Mouse (Mus musculus) embryonic stem cell, embryonic (primary cell): ENCODE measurements around the gene Cx3cr1.

Experiments
- CTCF ChIA-PET, 4 experiments: fragments of 300-600 bp in 2 of 4; fragments of 350-600 bp in 2 of 4; sonication (Branson Sonifier 250); formaldehyde crosslinking; loops; one replicate each; lab custom pipeline; 2022; ENCODE audit warnings: inconsistent platforms in 2 of 4; lab: Charles Lee
- POLR2A ChIA-PET, 4 experiments: fragments of 300-600 bp in 2 of 4; fragments of 350-600 bp in 2 of 4; sonication (Branson Sonifier 250); formaldehyde crosslinking; loops; one replicate each; lab custom pipeline; 2022; ENCODE audit warnings: antibody characterized with exemption in 4 of 4, inconsistent platforms in 1 of 4; lab: Charles Lee

The Cx3cr1 gene

DNA sequence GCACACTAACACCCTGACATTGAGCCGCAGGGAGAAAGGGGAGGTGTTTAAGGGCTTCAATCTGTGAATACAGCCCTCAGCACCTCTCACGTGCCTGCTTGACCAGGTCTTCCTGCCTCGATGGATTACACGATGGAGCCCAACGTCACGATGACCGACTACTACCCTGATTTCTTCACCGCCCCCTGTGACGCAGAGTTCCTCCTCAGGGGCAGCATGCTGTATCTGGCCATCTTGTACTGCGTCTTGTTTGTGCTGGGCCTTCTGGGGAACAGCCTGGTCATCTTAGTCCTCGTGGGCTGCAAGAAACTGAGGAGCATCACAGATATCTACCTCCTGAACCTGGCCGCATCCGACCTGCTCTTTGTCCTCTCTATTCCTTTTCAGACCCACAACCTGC lies 24.0 kb upstream of the Cx3cr1 start:
- CTCF ChIA-PET, result no interaction called here
- POLR2A ChIA-PET, result interaction anchor here in 1 of 4 experiments (0.6 to 0.9 kb wide), 2 partner anchors 34 kb away, joined by 3 read pairs; partner anchors contain the start of gene Rpsa

DNA sequence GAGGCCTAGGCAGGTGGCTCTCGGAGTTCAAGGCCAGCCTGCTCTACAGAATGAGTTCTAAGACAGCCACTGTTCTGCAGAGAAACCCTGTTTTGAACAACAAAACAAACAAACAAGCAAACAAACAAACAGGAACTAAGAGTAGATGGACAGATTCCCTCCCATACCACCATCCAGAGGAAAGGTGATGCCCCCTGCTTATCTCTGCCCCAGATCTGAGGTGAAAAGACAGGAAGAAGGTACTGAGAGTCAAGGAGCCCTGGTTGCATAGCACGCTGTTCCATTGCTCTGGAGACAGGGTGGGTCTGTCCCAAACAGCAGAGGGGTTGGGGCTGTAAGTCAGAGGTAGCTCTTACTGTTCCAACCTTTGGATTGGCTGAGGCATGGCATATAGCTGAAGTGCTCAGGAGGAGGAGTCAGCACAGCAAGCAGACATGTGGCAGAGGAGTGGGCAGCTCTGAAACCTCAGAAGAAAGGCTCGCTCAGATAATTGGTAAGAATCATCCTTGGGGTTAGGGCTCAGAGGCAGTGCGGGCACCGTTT lies 22.1 kb upstream of the Cx3cr1 start, which contains the start of gene Ccr8:
TSS of gene Ccr8 (plus strand) at position 419 of the 543 bp plus-strand sequence.
- CTCF ChIA-PET, result interaction anchor here in 2 of 4 experiments (1.0 to 1.3 kb wide), 3 partner anchors 10 to 19 kb away, joined by 3 read pairs; no protein-coding TSS in a partner anchor
- POLR2A ChIA-PET, result interaction anchor here in 1 of 4 experiments (0.9 kb wide), 1 partner anchor 37 kb away, joined by 3 read pairs; no protein-coding TSS in a partner anchor

DNA sequence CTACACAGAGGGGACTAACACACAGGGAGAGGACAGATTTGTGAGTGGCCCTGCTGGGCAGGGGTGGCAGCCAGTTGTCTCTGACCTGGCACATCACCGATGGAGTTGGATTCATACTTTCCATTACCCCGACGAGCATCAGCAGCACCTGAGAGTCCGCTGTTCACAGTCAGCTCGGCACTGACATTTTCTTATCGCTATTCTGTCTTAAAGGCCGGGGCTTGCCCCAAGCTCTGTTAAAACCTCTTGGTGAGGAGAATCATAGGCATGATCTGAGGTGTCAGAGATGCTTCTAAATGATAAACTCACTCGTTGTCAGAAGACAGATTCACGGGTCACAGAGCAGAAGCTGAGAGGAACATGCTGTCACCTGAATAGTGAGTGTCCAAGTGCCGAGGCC lies 21.4 kb upstream of the Cx3cr1 start:
- ChIA-PET CTCF (interaction anchor here in 3 of 4 experiments (0.8 to 1.3 kb wide), 5 partner anchors 10 to 20 kb away, joined by 3 to 5 read pairs (median 3); no protein-coding TSS in a partner anchor), POLR2A (no interaction called here)

DNA sequence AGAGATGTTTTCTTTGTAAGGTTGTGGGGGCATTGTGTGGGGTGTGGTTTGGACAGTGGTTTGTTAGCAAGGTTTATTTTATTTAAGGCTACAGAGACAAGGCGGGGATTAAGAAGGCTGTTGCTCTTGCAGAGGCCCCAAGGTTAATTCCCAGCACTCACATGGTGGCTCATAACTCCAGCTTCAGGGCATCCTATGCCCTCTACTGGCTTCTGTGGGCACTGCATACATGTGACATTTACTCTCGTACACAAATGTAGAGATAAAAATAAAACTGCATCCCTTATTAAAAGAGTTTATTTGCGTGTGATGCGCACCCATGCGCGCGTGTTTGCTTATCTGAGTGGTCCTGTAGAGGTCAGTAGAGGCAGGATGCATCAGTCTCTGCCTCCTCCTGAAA lies 19.4 kb upstream of the Cx3cr1 start:
- ChIA-PET CTCF (interaction anchor here in 3 of 4 experiments (0.5 to 3.7 kb wide), 14 partner anchors 8 to 156 kb away, joined by 3 to 15 read pairs (median 4); no protein-coding TSS in a partner anchor), POLR2A (interaction anchor here in 2 of 4 experiments (0.8 to 1.5 kb wide), 4 partner anchors 9 to 84 kb away, joined by 3 to 4 read pairs (median 3); no protein-coding TSS in a partner anchor)

DNA sequence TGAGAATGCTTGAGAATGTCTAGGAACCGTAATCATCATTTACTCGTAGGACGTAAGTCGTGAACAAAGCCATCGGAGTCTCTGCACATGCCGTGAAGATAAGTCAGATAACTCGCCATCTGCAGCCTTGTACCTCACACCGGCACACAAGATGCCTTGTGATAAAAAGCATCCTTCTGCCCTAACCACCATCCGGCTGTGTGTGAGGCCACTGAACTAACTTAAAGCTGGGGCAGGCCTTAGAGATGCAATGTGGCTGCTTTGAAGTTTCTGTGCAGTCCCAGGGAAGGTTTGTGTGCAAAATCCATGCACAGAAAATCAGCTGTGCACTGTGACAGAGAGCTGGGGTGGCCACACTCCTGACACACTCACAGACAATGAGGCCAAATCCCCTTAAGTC lies 14.7 kb upstream of the Cx3cr1 start:
- POLR2A ChIA-PET, result interaction anchor here in 1 of 4 experiments (0.7 kb wide), 1 partner anchor 15 kb away, joined by 3 read pairs; no protein-coding TSS in a partner anchor
- CTCF ChIA-PET, result interaction anchor here in 1 of 4 experiments (1.4 to 1.7 kb wide), 2 partner anchors 11 to 27 kb away, joined by 3 to 5 read pairs; no protein-coding TSS in a partner anchor

DNA sequence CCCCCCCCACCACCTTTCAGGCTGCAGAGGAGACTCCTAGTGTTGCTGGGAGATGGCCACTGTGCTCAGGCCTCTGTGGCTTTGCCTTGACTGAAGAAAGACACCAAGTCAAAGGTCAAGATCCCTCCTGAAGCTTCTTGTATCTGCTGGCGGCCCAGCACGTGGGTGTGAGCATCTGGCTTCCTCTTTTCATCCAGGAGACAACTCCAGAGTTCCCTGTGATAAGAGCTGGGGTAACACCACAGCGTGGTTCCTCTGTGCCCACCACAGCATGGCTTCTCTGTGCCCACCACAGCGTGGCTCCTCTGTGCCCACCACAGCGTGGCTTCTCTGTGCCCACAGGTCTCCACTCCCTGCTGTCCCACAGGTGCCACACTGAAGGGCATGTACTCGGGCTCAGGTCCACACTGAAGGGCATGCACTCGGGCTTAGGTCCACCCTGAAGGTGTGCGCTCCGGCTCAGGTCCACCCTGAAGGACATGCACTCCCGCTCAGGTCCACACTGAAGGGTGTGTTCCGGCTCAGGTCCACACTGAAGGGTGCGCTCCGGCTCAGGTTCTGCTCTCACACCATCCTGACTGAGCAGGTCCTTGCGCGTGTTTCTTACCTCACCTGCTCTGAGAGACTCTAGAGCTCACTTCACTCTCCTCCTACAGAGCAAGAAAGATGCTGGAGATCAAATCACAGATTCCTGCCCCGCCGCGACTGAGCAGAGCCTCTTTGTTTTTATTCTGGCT lies 13.6 kb upstream of the Cx3cr1 start:
- ChIA-PET POLR2A (interaction anchor here in 2 of 4 experiments (0.5 to 1.1 kb wide), 2 partner anchors 69 to 134 kb away, joined by 3 read pairs; no protein-coding TSS in a partner anchor), CTCF (interaction anchor here (0.7 to 1.7 kb wide), 10 partner anchors 10 to 1555 kb away, joined by 3 to 13 read pairs (median 6); no protein-coding TSS in a partner anchor)

DNA sequence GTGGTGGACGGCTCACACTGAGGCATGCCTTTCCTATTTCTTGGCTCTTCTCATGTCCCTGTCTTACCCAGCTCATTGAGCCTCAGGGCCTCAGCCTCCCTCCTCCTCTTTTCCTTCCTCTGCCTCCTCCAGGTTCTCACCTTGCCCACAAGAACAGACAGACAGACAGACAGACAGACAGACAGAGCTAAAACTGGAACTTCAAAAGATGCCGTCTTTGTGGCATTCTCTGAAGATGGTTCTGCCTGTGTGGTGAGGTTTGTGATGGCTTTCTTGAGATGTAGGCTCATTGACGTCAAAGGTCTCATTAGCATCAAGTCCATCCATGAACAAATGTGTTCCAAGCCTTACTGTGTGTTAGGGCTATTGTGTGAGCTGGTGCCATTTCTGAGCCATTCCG lies 13.0 kb upstream of the Cx3cr1 start:
- ChIA-PET POLR2A (interaction anchor here in 2 of 4 experiments (0.6 to 1.1 kb wide), 2 partner anchors 12 to 69 kb away, joined by 3 read pairs; no protein-coding TSS in a partner anchor), CTCF (interaction anchor here in 3 of 4 experiments (0.7 to 1.5 kb wide), 7 partner anchors 10 to 1555 kb away, joined by 3 to 13 read pairs (median 5); no protein-coding TSS in a partner anchor)

DNA sequence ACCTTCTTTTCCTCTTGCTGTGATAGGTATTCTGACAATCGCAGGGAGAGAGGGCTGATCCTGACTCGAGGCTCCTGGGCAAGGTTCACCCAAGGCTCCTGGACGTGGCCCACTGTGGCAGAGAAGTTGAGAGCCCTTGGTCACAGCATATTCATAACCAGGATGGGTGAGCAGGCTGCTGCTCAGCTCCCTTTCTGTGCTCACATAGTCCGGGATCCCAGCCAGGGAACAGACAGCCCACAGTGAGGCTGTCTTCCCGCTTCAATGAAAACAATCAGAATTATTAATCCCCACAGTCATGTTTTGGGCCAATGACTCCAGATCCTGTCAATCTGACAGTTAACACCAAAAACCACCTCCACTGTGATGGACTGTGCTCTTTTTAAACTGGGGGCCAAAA lies 12.3 kb upstream of the Cx3cr1 start:
- POLR2A ChIA-PET, result interaction anchor here in 3 of 4 experiments (0.6 to 3.3 kb wide), 5 partner anchors 12 to 165 kb away, joined by 3 to 13 read pairs (median 4); partner anchors contain the start of gene Rpsa (in 1 of the 3)
- CTCF ChIA-PET, result interaction anchor here (0.6 to 2.1 kb wide), 24 partner anchors 9 to 188 kb away, joined by 3 to 23 read pairs (median 4); partner anchors contain the start of genes Ccr8 (in 1 of the 4), Cx3cr1 (in 1 of the 4), Mobp (in 1 of the 4) and Wdr48 (in 1 of the 4)

DNA sequence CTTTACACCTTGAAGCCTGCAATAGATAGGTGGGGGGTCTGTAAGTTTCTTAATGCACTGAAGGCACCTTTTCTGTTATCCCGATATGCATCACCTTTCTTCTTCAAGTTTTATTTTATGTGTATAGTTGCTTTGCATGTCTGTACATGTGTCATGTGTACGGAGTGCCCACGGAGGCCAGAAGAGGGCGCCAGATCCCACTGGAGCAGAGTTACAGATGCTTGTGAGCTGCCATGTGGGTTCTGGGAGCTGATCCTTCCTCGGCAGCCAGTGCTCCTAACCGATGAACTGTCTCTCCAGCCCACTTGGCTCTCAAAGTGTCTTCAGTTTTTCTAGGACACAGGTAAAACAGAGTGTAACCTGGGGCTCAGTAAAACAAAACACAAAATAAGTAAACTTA lies 11.6 kb upstream of the Cx3cr1 start:
- POLR2A ChIA-PET, result interaction anchor here in 3 of 4 experiments (0.6 to 3.3 kb wide), 5 partner anchors 17 to 166 kb away, joined by 3 to 13 read pairs (median 4); partner anchors contain the start of gene Rpsa (in 1 of the 3)

DNA sequence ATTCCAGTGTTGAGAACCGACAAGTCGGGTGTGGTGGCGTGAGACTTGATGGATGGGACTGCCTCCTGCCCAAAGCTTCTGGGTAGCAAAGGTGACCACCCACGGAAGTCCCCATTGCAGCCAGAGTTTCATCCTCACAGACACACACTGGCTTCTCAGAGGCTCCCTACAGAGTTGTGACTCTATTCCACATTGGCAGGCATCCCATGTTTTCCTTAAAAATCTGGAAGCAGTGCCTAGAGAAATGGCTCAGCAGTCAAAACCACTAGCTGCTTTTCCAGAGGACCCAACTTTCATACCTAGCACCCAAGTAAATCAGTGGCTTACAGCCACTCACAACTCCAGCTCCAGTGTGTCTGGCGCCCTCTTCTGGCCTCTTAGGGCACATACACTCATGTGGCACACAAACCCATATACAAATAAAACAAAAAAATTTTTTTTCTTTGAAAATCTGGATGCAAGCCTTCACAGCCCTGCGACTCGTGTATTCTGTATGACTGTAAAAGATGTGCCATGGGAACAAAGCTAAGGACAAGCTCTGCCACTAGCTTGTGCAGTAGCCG lies 10.9 kb upstream of the Cx3cr1 start:
- CTCF ChIA-PET, result interaction anchor here (0.5 to 2.2 kb wide), 42 partner anchors 8 to 282 kb away, joined by 3 to 23 read pairs (median 4); partner anchors contain the start of genes Ccr8 (in 2 of the 4), Cx3cr1 (in 1 of the 4), Mobp (in 1 of the 4) and Slc25a38 (in 1 of the 4)
- POLR2A ChIA-PET, result interaction anchor here in 2 of 4 experiments (0.6 to 3.3 kb wide), 5 partner anchors 18 to 51 kb away, joined by 3 to 9 read pairs (median 4); partner anchors contain the start of gene Rpsa (in 2 of the 2)

More for the DNA sequence above, 11.6 kb upstream of the Cx3cr1 start:
- CTCF ChIA-PET, result interaction anchor here (0.6 to 2.2 kb wide), 36 partner anchors 7 to 187 kb away, joined by 3 to 23 read pairs (median 4); partner anchors contain the start of genes Ccr8 (in 2 of the 4), Cx3cr1 (in 1 of the 4), Mobp (in 1 of the 4) and Slc25a38 (in 1 of the 4)

DNA sequence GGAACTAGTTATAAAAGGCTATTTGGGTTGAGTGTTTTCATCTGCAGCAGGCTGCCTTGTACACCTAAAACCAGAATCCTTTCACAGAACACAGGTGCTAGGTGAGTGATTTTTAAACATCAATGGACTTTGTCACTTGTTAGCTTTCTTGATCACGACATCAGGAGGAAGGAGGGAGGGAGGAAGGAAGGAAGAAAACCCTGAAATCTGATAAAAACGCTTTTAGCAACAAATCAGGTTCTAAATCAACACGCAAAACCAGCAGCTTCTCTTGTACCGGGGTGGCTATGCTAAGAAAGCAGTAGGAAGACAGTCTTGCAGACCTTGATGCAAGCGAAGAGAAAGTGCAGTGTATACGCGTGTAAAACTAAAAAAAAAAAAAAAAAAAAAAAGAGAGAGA lies 10.2 kb upstream of the Cx3cr1 start:
- ChIA-PET POLR2A (interaction anchor here in 3 of 4 experiments (0.7 to 3.3 kb wide), 3 partner anchors 8 to 18 kb away, joined by 3 to 9 read pairs (median 4); no protein-coding TSS in a partner anchor), CTCF (interaction anchor here in 2 of 4 experiments (0.6 to 2.2 kb wide), 8 partner anchors 9 to 530 kb away, joined by 3 to 23 read pairs (median 4); no protein-coding TSS in a partner anchor)

DNA sequence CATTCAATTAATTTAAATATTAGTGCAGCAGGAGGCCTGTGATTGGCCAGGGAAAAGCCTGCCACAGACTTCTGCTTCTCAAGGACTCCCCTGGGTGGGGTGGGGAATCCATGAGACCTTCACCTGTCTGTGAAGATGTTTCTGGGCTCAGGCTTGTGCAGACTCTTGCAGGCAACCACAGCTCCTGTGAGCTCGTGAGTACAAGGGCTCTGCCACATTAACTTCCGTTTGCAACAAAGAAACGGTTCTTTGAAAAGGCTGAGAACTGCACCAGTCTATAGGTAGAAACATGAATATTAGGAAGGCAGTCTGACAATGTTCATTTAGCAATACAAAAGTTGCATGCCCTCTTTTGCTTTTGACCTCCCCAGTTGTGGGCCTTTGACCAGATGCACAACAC lies 8.6 kb upstream of the Cx3cr1 start:
- ChIA-PET POLR2A (interaction anchor here in 2 of 4 experiments (1.0 to 2.1 kb wide), 3 partner anchors 20 to 51 kb away, joined by 4 to 6 read pairs (median 5); partner anchors contain the start of gene Rpsa (in 1 of the 2)), CTCF (interaction anchor here in 1 of 4 experiments (1.4 kb wide), 1 partner anchor 21 kb away, joined by 4 read pairs; no protein-coding TSS in a partner anchor)

DNA sequence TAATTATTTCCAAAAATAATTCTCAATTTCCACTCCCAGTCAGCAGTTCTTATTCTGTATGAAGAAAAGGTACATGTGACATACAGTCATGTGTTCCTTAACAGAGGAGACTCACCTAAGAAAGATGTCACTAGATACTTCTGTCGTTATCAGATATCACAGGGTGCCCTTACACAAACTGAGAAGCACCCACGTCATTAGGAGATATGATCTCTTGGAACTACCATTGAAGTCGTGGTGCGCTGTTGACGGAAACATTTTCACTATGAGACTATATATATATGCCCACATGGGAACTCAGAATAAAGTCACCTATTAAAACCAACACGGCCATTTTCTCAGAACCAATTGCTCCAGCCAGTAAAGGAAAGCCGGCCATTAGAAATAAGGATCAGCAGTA lies 4.8 kb upstream of the Cx3cr1 start:
- ChIA-PET POLR2A (interaction anchor here in 1 of 4 experiments (1.6 kb wide), 1 partner anchor 129 kb away, joined by 8 read pairs; no protein-coding TSS in a partner anchor), CTCF (interaction anchor here in 1 of 4 experiments (1.3 kb wide), 1 partner anchor 90 kb away, joined by 4 read pairs; no protein-coding TSS in a partner anchor)

DNA sequence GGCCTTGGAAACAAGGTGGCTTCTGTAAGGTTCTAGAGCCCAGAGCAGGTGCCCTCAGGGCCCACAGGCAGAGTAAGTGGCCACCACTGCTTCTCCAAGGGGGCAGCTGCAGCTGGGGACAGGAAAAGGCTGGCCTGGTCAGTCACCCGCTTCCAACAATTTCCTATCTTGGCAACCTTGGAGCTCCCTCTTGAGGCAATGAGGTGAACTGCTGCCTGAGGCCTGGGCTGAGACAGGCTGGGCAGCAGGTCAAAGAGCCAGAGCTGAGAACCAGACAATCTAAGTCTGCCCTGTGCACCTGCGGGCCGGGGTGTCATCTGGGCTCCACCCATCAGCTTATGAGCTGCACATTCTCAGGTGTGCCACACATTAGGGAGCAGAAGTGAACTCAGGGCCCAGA lies 3.5 kb upstream of the Cx3cr1 start:
- ChIA-PET POLR2A (interaction anchor here (0.6 to 1.6 kb wide), 13 partner anchors 9 to 1687 kb away, joined by 3 to 8 read pairs (median 3); partner anchors contain the start of gene Csrnp1 (in 1 of the 4)), CTCF (interaction anchor here (0.6 to 3.6 kb wide), 79 partner anchors 8 to 1190 kb away, joined by 3 to 16 read pairs (median 4); partner anchors contain the start of genes Csrnp1 (in 1 of the 4) and Xirp1 (in 1 of the 4))

DNA sequence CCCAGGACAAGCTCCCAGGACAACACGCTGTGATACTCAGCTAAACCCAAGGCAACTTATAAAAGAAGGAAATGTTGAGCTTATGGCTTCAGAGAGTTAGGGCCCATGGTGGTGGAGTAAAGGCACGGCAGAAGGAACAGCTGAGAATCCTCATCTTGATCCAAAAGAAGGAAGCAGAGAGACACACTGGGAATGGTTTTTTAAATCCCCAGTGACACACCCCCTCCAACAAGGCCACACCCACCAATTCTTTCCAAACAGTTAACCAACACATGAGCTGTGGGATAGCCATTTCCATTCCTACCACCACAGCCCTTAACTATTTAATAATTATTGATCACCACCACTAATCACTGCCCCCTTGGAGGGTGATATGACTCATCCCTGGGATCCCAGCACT lies 1.6 kb upstream of the Cx3cr1 start:
- ChIA-PET CTCF (interaction anchor here in 3 of 4 experiments (0.6 to 3.6 kb wide), 7 partner anchors 10 to 1614 kb away, joined by 3 to 16 read pairs (median 3); no protein-coding TSS in a partner anchor), POLR2A (interaction anchor here in 1 of 4 experiments (1.7 kb wide), 1 partner anchor 8 kb away, joined by 4 read pairs; no protein-coding TSS in a partner anchor)

DNA sequence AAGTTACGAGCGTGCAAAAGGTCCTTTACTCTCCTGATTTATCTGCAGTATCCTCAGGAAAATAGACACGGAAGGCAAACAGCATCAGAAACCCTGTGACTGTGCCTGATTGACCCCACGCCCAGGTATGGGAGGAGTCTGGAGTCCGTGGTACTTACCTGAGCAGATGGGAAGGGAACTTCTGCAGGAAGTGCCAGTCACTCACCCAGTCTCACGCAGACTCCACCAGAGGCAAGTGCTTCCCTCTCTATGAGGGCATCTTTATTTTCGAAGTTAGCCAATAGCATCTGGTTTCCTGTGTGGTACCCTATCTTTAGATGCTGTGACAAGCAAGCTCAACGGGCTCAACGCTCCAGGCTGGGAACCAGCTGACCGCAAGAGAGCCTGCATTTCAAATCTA lies 1.6 kb downstream of the Cx3cr1 start:
- POLR2A ChIA-PET, result interaction anchor here in 2 of 4 experiments (0.6 to 0.7 kb wide), 4 partner anchors 63 to 902 kb away, joined by 3 to 7 read pairs (median 4); no protein-coding TSS in a partner anchor
- CTCF ChIA-PET, result interaction anchor here in 3 of 4 experiments (0.6 to 2.8 kb wide), 5 partner anchors 11 to 541 kb away, joined by 3 to 8 read pairs (median 5); no protein-coding TSS in a partner anchor
